Mouse (Mus musculus) E14TG2a.4 (cell line): ENCODE results near the gene Uqcrq.

Experiments
- CTCF ChIP-seq: conservative IDR thresholded peaks from 2 replicates; pipeline ENCODE4 v1.5.1; 2014; ENCODE audit warnings: low read length
- NANOG ChIP-seq: IDR thresholded peaks from 2 replicates; pipeline ENCODE4 v1.6.1; 2014; ENCODE audit warnings: borderline replicate concordance, low read length, mixed read lengths

DNA sequence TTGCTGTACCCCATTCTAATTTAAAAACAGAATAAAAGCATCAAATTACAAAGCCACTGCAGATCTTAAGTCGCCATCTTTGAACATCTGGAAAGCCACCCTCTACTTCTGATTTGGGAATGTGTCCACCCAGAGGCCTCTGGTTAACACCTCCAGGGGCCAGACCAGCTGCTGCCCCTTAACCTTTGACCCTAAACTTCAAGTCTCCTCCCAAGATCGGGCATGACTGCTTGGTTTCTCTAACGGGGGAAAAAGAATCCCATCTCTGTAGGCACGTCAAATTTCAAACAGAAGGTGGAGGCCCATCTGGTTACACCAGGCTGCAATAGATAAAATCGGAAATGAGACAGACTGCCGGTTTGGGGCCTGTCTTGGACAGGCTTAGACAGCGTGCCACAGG, 47.2 kb upstream of the Uqcrq start:
- TF ChIP-seq CTCF (no peak), NANOG (no peak)
